Mouse (Mus musculus): ENCODE results near the gene Adamts2.

GRCm38 (mm10) chr11:50720856-50721550, 119.1 kb downstream of the Adamts2 start:
- TF ChIP-seq CTCF (IDR thresholded peaks at IDR 0.05; ENCODE audit: low read depth, low read length), result no peak
- no peak for TF ChIP-seq POLR2A (IDR thresholded peaks at IDR 0.05; ENCODE audit: borderline replicate concordance, low read depth, low read length)

All from bone marrow macrophage, adult 2 months (primary cell).